Mouse (Mus musculus) olfactory bulb, adult 2 months (tissue): ENCODE data around the gene Cetn4.

Source experiments
- CTCF ChIP-seq: fragments of 200-500 bp; IDR thresholded peaks from 2 replicates; pipeline ENCODE4 v1.5.1; 2012; ENCODE audit warnings: low read depth, mild to moderate bottlenecking, low read length, moderate library complexity; ENCODE audit not compliant: insufficient read depth
- POLR2A ChIP-seq: fragments of 200-500 bp; IDR thresholded peaks from 2 replicates; pipeline ENCODE4 v1.6.1; 2012; ENCODE audit warnings: mild to moderate bottlenecking, low read depth, low read length, moderate library complexity; ENCODE audit not compliant: insufficient read depth

- TF ChIP-seq POLR2A = no peak
- no peak for TF ChIP-seq CTCF
Observed at GRCm38 (mm10) chr3:37360729-37361128, 48.2 kb upstream of the Cetn4 start.
